Mouse (Mus musculus): Measurements from ENCODE around the gene 1300017J02Rik. TPM values are rescaled to one million over a fixed set of nuclear protein-coding genes. Genes with fewer than 3 reads are reported as not detected.

1300017J02Rik gene
- polyA plus RNA-seq, 1 experiment from 2014 or later = 1.3 TPM

- Histone ChIP-seq H3K27ac (replicated peaks) (no peak overlapping the region), H3K9ac (ENCODE audit: low read length) (no peak overlapping the region), H3K27me3 (ENCODE audit: control insufficient read depth, insufficient read depth, low read length) (no peaks in the 10 kb centered on the region), H3K9me3 (ENCODE audit: control insufficient read depth, low read length) (no peaks in the 10 kb centered on the region), H3K36me3 (ENCODE audit: control insufficient read depth, insufficient read depth, low read length) (no peaks in the 10 kb centered on the region), H3K4me2 (replicated peaks; ENCODE audit: low read depth) (no peak overlapping the region), H3K4me1 (replicated peaks; ENCODE audit: control insufficient read depth, insufficient read depth) (no peaks in the 10 kb centered on the region), H3K4me3 (ENCODE audit: low read depth, low read length) (no peak overlapping the region)
- ATAC-seq (ENCODE audit: low FRiP score, low TSS enrichment) = no peak
- TF ChIP-seq EP300 (optimal IDR thresholded peaks at IDR 0.05) (no peak), CTCF (IDR thresholded peaks at IDR 0.05; ENCODE audit: low read depth) (no peak)
- DNase-seq (ENCODE audit: low spot score) = no peak
- 48% methylated on average over 4 of the region's 4 CpGs for whole genome bisulfite sequencing
Observed at GRCm38 (mm10) chr9:103286396-103286795, 18.5 kb downstream of the 1300017J02Rik start.

- Histone ChIP-seq H3K36me3 (ENCODE audit: control insufficient read depth, insufficient read depth, low read length) (no peaks in the 10 kb centered on the region), H3K27ac (replicated peaks) (no peak overlapping the region), H3K9me3 (ENCODE audit: control insufficient read depth, low read length) (no peaks in the 10 kb centered on the region), H3K9ac (ENCODE audit: low read length) (no peak overlapping the region), H3K4me1 (replicated peaks; ENCODE audit: control insufficient read depth, insufficient read depth) (no peaks in the 10 kb centered on the region), H3K4me3 (ENCODE audit: low read depth, low read length) (no peak overlapping the region), H3K27me3 (ENCODE audit: control insufficient read depth, insufficient read depth, low read length) (no peaks in the 10 kb centered on the region), H3K4me2 (replicated peaks; ENCODE audit: low read depth) (no peak overlapping the region)
- DNase-seq (ENCODE audit: low spot score) = no peak
- ATAC-seq (ENCODE audit: low FRiP score, low TSS enrichment) = no peak
- WGBS = 85% methylated on average over 6 of the region's 6 CpGs
- TF ChIP-seq EP300 (optimal IDR thresholded peaks at IDR 0.05) = no peak
- no peak for TF ChIP-seq CTCF (IDR thresholded peaks at IDR 0.05; ENCODE audit: low read depth)
Observed at GRCm38 (mm10) chr9:103276876-103277275, 28.0 kb downstream of the 1300017J02Rik start.

DNA sequence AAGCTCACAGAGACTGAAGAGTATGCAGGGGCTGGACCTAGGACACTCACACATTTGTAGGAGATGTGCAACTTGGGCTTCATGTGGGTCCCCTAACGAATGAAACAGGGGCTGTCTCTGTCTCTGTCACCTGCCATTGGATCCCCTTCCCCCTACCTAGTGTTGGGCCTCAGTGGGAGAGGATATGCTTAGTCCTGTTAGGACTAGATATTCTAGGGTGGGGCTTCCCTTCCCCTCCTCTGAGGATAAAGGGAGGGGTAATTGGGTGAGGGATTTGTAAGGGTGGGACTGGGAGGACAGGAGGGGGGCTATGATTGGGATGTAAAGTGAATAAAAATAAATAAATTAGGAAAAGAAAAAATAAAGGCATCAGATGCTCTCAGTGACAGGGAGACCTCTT is 29.2 kb downstream of the 1300017J02Rik start:
- no peaks in the 10 kb centered on the region for H3K36me3 ChIP-seq (ENCODE audit: control insufficient read depth, insufficient read depth, low read length)
- no peaks in the 10 kb centered on the region for H3K4me1 ChIP-seq (replicated peaks; ENCODE audit: control insufficient read depth, insufficient read depth)
- no peak overlapping the region for H3K4me2 ChIP-seq (replicated peaks; ENCODE audit: low read depth)
- ATAC-seq (ENCODE audit: low FRiP score, low TSS enrichment) (no peak), DNase-seq (ENCODE audit: low spot score) (no peak)
- no peaks in the 10 kb centered on the region for H3K27me3 ChIP-seq (ENCODE audit: control insufficient read depth, insufficient read depth, low read length)
- no peak overlapping the region for H3K9ac ChIP-seq (ENCODE audit: low read length)
- H3K27ac ChIP-seq (replicated peaks) = no peak overlapping the region
- WGBS = 91% methylated on average over 1 of the region's 1 CpGs
- TF ChIP-seq EP300 (optimal IDR thresholded peaks at IDR 0.05) (no peak), CTCF (IDR thresholded peaks at IDR 0.05; ENCODE audit: low read depth) (no peak)
- H3K9me3 ChIP-seq (ENCODE audit: control insufficient read depth, low read length) = no peaks in the 10 kb centered on the region
- no peak overlapping the region for H3K4me3 ChIP-seq (ENCODE audit: low read depth, low read length)

- no peak for DNase-seq (ENCODE audit: low spot score)
- Histone ChIP-seq H3K4me1 (replicated peaks; ENCODE audit: control insufficient read depth, insufficient read depth) (no peaks in the 10 kb centered on the region), H3K9me3 (ENCODE audit: control insufficient read depth, low read length) (no peaks in the 10 kb centered on the region), H3K9ac (ENCODE audit: low read length) (no peak overlapping the region), H3K4me3 (ENCODE audit: low read depth, low read length) (no peak overlapping the region), H3K27me3 (ENCODE audit: control insufficient read depth, insufficient read depth, low read length) (no peaks in the 10 kb centered on the region), H3K36me3 (ENCODE audit: control insufficient read depth, insufficient read depth, low read length) (no peaks in the 10 kb centered on the region), H3K27ac (replicated peaks) (no peak overlapping the region), H3K4me2 (replicated peaks; ENCODE audit: low read depth) (no peak overlapping the region)
- no peak for TF ChIP-seq EP300 (optimal IDR thresholded peaks at IDR 0.05)
- no peak for ATAC-seq (ENCODE audit: low FRiP score, low TSS enrichment)
- WGBS = 74% methylated on average over 8 of the region's 8 CpGs
Observed at GRCm38 (mm10) chr9:103274819-103275218, 30.1 kb downstream of the 1300017J02Rik start.

DNA sequence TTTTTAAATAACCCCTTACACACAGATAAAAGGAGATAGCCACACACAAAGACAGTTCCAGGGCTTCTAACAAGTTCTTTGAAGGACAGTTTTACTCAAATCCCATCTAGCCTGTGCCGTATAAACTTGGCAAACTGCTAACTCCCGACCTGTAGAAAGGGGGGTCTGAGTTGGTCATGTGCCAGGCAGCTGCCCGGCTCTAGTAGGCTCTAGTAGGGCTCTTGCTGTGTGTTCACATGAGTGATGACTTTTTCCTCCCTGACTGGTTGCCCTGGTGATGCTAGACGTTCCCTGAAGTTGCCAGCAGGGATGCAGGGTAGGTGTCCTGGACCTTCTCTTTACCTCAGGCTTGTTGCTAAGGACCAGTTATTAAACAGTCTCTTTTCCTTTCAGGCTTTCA is 33.8 kb downstream of the 1300017J02Rik start:
- Histone ChIP-seq H3K4me1 (replicated peaks; ENCODE audit: control insufficient read depth, insufficient read depth) (no peaks in the 10 kb centered on the region), H3K36me3 (ENCODE audit: control insufficient read depth, insufficient read depth, low read length) (no peaks in the 10 kb centered on the region), H3K4me3 (ENCODE audit: low read depth, low read length) (no peak overlapping the region), H3K9me3 (ENCODE audit: control insufficient read depth, low read length) (no peaks in the 10 kb centered on the region), H3K9ac (ENCODE audit: low read length) (no peak overlapping the region), H3K27ac (replicated peaks) (no peak overlapping the region), H3K27me3 (ENCODE audit: control insufficient read depth, insufficient read depth, low read length) (no peaks in the 10 kb centered on the region), H3K4me2 (replicated peaks; ENCODE audit: low read depth) (no peak overlapping the region)
- TF ChIP-seq EP300 (optimal IDR thresholded peaks at IDR 0.05) (no peak), CTCF (IDR thresholded peaks at IDR 0.05; ENCODE audit: low read depth) (no peak)
- ATAC-seq (ENCODE audit: low FRiP score, low TSS enrichment) (no peak), DNase-seq (ENCODE audit: low spot score) (no peak)
- 7% methylated on average over 4 of the region's 4 CpGs for WGBS

DNA sequence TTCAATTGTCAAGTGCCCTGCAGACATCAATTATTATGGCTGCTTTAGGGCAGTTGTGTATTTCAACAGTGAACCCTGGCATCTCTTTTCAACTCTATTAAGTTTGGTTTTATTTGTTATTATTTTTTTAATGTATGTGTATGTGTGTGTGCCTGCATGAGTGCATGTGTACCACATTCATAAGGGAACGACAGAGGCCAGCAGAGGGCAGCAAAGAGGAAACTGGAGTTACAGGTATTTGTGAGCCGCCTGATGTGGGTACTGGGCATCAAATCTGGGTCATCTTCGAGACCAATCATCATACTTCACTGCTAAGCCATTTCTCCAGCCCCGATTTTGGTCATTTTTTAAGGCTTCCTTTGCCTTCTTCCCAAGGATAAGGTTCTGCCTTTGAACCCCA is 39.1 kb downstream of the 1300017J02Rik start:
- Histone ChIP-seq H3K27ac (replicated peaks) (no peak overlapping the region), H3K4me2 (replicated peaks; ENCODE audit: low read depth) (no peak overlapping the region), H3K27me3 (ENCODE audit: control insufficient read depth, insufficient read depth, low read length) (no peaks in the 10 kb centered on the region), H3K4me3 (ENCODE audit: low read depth, low read length) (no peak overlapping the region), H3K36me3 (ENCODE audit: control insufficient read depth, insufficient read depth, low read length) (no peaks in the 10 kb centered on the region), H3K9me3 (ENCODE audit: control insufficient read depth, low read length) (no peaks in the 10 kb centered on the region), H3K4me1 (replicated peaks; ENCODE audit: control insufficient read depth, insufficient read depth) (no peaks in the 10 kb centered on the region), H3K9ac (ENCODE audit: low read length) (no peak overlapping the region)
- DNase-seq (ENCODE audit: low spot score) (no peak), ATAC-seq (ENCODE audit: low FRiP score, low TSS enrichment) (no peak)
- TF ChIP-seq EP300 (optimal IDR thresholded peaks at IDR 0.05) = no peak
- TF ChIP-seq CTCF (IDR thresholded peaks at IDR 0.05; ENCODE audit: low read depth) = peak; percentile 35
- WGBS = 90% methylated on average over 4 of the region's 4 CpGs
